Mouse (Mus musculus) lung, postnatal 0 days (tissue): ENCODE data around the gene Bco2. TPM values are rescaled to one million over a fixed set of nuclear protein-coding genes. Genes with fewer than 3 reads are reported as not detected.

Experiments used
- ATAC-seq: fragments of 200-750 bp; cut with Nextera tagmentation; 2 replicates; pipeline ENCODE4 v1.8.0; 2017; ENCODE audit warnings: moderate library complexity
- DNase-seq: peaks from one replicate; pipeline ENCODE4 v3.0.0-alpha.2; 2016; ENCODE audit warnings: low spot score
- H3K27ac ChIP-seq: fragments of 300-500 bp; sonication (generic); 2 replicates; pipeline ENCODE4 v1.5.1; 2014; ENCODE audit warnings: antibody characterized with exemption, mild to moderate bottlenecking, low read length, mixed read lengths
- H3K27me3 ChIP-seq: fragments of 300-500 bp; sonication (generic); replicated peaks from 2 replicates; pipeline ENCODE4 v1.6.1; 2014; ENCODE audit warnings: low read length, mixed read lengths; ENCODE audit not compliant: insufficient read depth
- H3K36me3 ChIP-seq: fragments of 300-500 bp; sonication (generic); 2 replicates; pipeline ENCODE4 v1.6.1; 2014; ENCODE audit warnings: low read length, mixed read lengths; ENCODE audit not compliant: insufficient read depth
- H3K4me1 ChIP-seq: fragments of 300-500 bp; sonication (generic); 2 replicates; pipeline ENCODE4 v1.6.1; 2014; ENCODE audit warnings: antibody characterized with exemption, low read depth, low read length, mixed read lengths; ENCODE audit not compliant: insufficient read depth
- H3K4me2 ChIP-seq: fragments of 300-500 bp; sonication (generic); replicated peaks from 2 replicates; pipeline ENCODE4 v1.6.1; 2014; ENCODE audit warnings: low read depth, mild to moderate bottlenecking, low read length, moderate library complexity, mixed read lengths
- H3K4me3 ChIP-seq: fragments of 300-500 bp; sonication (generic); 2 replicates; pipeline ENCODE4 v1.5.1; 2014; ENCODE audit warnings: low read depth, low read length
- H3K9ac ChIP-seq: fragments of 300-500 bp; sonication (generic); replicated peaks from 2 replicates; pipeline ENCODE4 v1.6.1; 2014; ENCODE audit warnings: low read depth, mild to moderate bottlenecking
- H3K9me3 ChIP-seq: fragments of 300-500 bp; sonication (generic); 2 replicates; pipeline ENCODE4 v1.6.1; 2016; ENCODE audit warnings: low read length, mixed read lengths
- CTCF ChIP-seq: IDR thresholded peaks from 2 replicates; pipeline ENCODE4 v1.5.1; 2016; ENCODE audit warnings: antibody characterized with exemption, mild to moderate bottlenecking
- EP300 ChIP-seq: IDR thresholded peaks from 2 replicates; pipeline ENCODE4 v1.6.1; 2016; ENCODE audit warnings: antibody characterized with exemption, mild to moderate bottlenecking, control low read depth
- WGBS: fragments of 180-500 bp; shearing (Covaris S2); extraction: QIAGEN DNeasy Blood & Tissue Kit; methylation state at CpG from one replicate; pipeline ENCODE4 v1.1.7; 2014; 5-methylcytosine and 5-hydroxymethylcytosine counted together
- polyA plus RNA-seq: library from polyadenylated mRNA; unstranded; fragments of >200 nt; fragmentation: Nextera tagmentation; extraction: Ambion mirVana; gene quantifications from 2 replicates; pipeline ENCODE4 v1.2.1, GENCODE M21; 2015

Gene Bco2
- polyA plus RNA-seq, 1 experiment from 2014 or later = 0.19 TPM

GRCm38 (mm10) chr9:50505405-50505804 is 49.6 kb downstream of the Bco2 start:
- Histone ChIP-seq H3K9ac (no peak overlapping the region), H3K27ac (no peak overlapping the region), H3K9me3 (no peaks in the 10 kb centered on the region), H3K36me3 (no peaks in the 10 kb centered on the region), H3K27me3 (no peaks in the 10 kb centered on the region), H3K4me3 (no peak overlapping the region), H3K4me2 (no peak overlapping the region), H3K4me1 (no peaks in the 10 kb centered on the region)
- TF ChIP-seq EP300 = no peak
- TF ChIP-seq CTCF = no peak
- ATAC-seq (no peak), DNase-seq (no peak)
- WGBS = 24% methylated on average over 6 of the region's 6 CpGs

GRCm38 (mm10) chr9:50502949-50503348 is 52.0 kb downstream of the Bco2 start:
- TF ChIP-seq EP300 (no peak), CTCF (no peak)
- WGBS = 92% methylated on average over 3 of the region's 3 CpGs
- H3K9me3 ChIP-seq = no peaks in the 10 kb centered on the region

GRCm38 (mm10) chr9:50500974-50501501 is 53.9 kb downstream of the Bco2 start:
- Histone ChIP-seq H3K4me2 (peak overlapping the region; percentile 27), H3K27ac (no peak overlapping the region), H3K4me1 (no peaks in the 10 kb centered on the region), H3K27me3 (no peaks in the 10 kb centered on the region), H3K9ac (no peak overlapping the region), H3K4me3 (peak overlapping the region; percentile 8; the same call in 1 of the 2 replicates), H3K9me3 (no peaks in the 10 kb centered on the region), H3K36me3 (no peaks in the 10 kb centered on the region)
- WGBS = 20% methylated on average over 14 of the region's 14 CpGs
- ATAC-seq = peak; percentile 89
- TF ChIP-seq CTCF = no peak
- no peak for TF ChIP-seq EP300
- peak; percentile 92 for DNase-seq

More at GRCm38 (mm10) chr9:50502949-50503348, 52.0 kb downstream of the Bco2 start:
- Histone ChIP-seq H3K4me1 (no peaks in the 10 kb centered on the region), H3K27me3 (no peaks in the 10 kb centered on the region), H3K4me3 (no peak overlapping the region), H3K4me2 (no peak overlapping the region), H3K9ac (no peak overlapping the region), H3K36me3 (no peaks in the 10 kb centered on the region), H3K27ac (no peak overlapping the region)
- no peak for ATAC-seq
- DNase-seq = no peak

GRCm38 (mm10) chr9:50500467-50500973 is 54.5 kb downstream of the Bco2 start:
- Histone ChIP-seq H3K4me3 (peak overlapping the region; percentile 8; the same call in 1 of the 2 replicates), H3K4me2 (peak overlapping the region; percentile 27), H3K27ac (no peak overlapping the region), H3K9ac (no peak overlapping the region), H3K9me3 (no peaks in the 10 kb centered on the region), H3K4me1 (no peaks in the 10 kb centered on the region), H3K36me3 (no peaks in the 10 kb centered on the region), H3K27me3 (no peaks in the 10 kb centered on the region)
- ATAC-seq (no peak), DNase-seq (no peak)
- 65% methylated on average over 15 of the region's 15 CpGs for WGBS
- TF ChIP-seq CTCF = no peak
- TF ChIP-seq EP300 = no peak

- Histone ChIP-seq H3K27ac (no peak overlapping the region), H3K9me3 (no peaks in the 10 kb centered on the region), H3K4me2 (no peak overlapping the region), H3K27me3 (no peaks in the 10 kb centered on the region), H3K9ac (no peak overlapping the region), H3K4me3 (no peak overlapping the region), H3K4me1 (no peaks in the 10 kb centered on the region), H3K36me3 (no peaks in the 10 kb centered on the region)
- 74% methylated on average over 3 of the region's 3 CpGs for WGBS
- DNase-seq (no peak), ATAC-seq (no peak)
- TF ChIP-seq EP300 (no peak), CTCF (no peak)
Observed at GRCm38 (mm10) chr9:50499781-50500180, 55.2 kb downstream of the Bco2 start.

- Histone ChIP-seq H3K9me3 (no peaks in the 10 kb centered on the region), H3K4me2 (no peak overlapping the region), H3K27ac (no peak overlapping the region), H3K36me3 (no peaks in the 10 kb centered on the region), H3K4me3 (no peak overlapping the region), H3K4me1 (no peaks in the 10 kb centered on the region), H3K27me3 (no peaks in the 10 kb centered on the region), H3K9ac (no peak overlapping the region)
- no peak for TF ChIP-seq EP300
- no peak for TF ChIP-seq CTCF
- DNase-seq (no peak), ATAC-seq (no peak)
- WGBS = 72% methylated on average over 16 of the region's 16 CpGs
Observed at GRCm38 (mm10) chr9:50498815-50499214, 56.2 kb downstream of the Bco2 start.
